Mouse (Mus musculus) kidney, adult 2 months (tissue): Measurements from ENCODE around the gene Pex3. TPM values are rescaled to one million over a fixed set of nuclear protein-coding genes. Genes with fewer than 3 reads are reported as not detected.

Experiments used
- DNase-seq: peaks from one replicate; pipeline ENCODE4 v3.0.0; 2021
- H3K27ac ChIP-seq: fragments of 200-500 bp; 2 replicates; pipeline ENCODE4 v1.5.1; 2012; ENCODE audit warnings: low read depth, low read length, control low read depth, inconsistent platforms; ENCODE audit not compliant: insufficient read depth
- H3K27me3 ChIP-seq: fragments of 200-500 bp; replicated peaks from 2 replicates; pipeline ENCODE4 v1.6.1; 2012; ENCODE audit warnings: mild to moderate bottlenecking, moderate library complexity, low read length, inconsistent platforms; ENCODE audit not compliant: control insufficient read depth, insufficient read depth
- H3K36me3 ChIP-seq: fragments of 200-500 bp; 2 replicates; pipeline ENCODE4 v1.6.1; 2012; ENCODE audit warnings: mild to moderate bottlenecking, moderate library complexity, low read length, inconsistent platforms; ENCODE audit not compliant: control insufficient read depth, insufficient read depth
- H3K4me1 ChIP-seq: fragments of 200-500 bp; 2 replicates; pipeline ENCODE4 v1.6.1; 2011; ENCODE audit warnings: low read length; ENCODE audit not compliant: control insufficient read depth, insufficient read depth
- H3K4me3 ChIP-seq: fragments of 200-500 bp; 2 replicates; pipeline ENCODE4 v1.5.1; 2011; ENCODE audit warnings: mild to moderate bottlenecking, low read depth, low read length, control low read depth; ENCODE audit not compliant: insufficient read depth
- CTCF ChIP-seq: fragments of 200-500 bp; conservative IDR thresholded peaks from 2 replicates; pipeline ENCODE4 v1.5.1; 2011; ENCODE audit warnings: low read depth, mild to moderate bottlenecking, control low read depth, low read length, moderate library complexity, mixed read lengths; ENCODE audit not compliant: insufficient read depth, insufficient read length
- POLR2A ChIP-seq: fragments of 200-500 bp; IDR thresholded peaks from one replicate; pipeline ENCODE4 v1.6.1; 2011; ENCODE audit warnings: low read depth, low read length, control low read depth
- WGBS: fragments of 180-500 bp; shearing (Covaris S2); methylation state at CpG from one replicate; pipeline ENCODE4 v1.1.7; 2018; 5-methylcytosine and 5-hydroxymethylcytosine counted together
- polyA plus RNA-seq: library from polyadenylated mRNA; depleted of rRNA; stranded (reverse); fragments of >200 nt; gene quantifications from 2 replicates; pipeline ENCODE4 v1.2.3, GENCODE M21; 2012; rRNA removed

The Pex3 gene
- polyA plus RNA-seq, 1 experiment, result 17.3 TPM

GRCm38 (mm10) chr10:13474568-13474955 is 78.4 kb downstream of the Pex3 start:
- 10% methylated on average over 10 of the region's 10 CpGs for WGBS
- TF ChIP-seq CTCF (no peak), POLR2A (no peak)
- Histone ChIP-seq H3K4me3 (peak overlapping the region; percentile 74), H3K27ac (peak overlapping the region; percentile 48; the same call in 1 of the 2 replicates), H3K27me3 (no peaks in the 10 kb centered on the region), H3K36me3 (no peaks in the 10 kb centered on the region), H3K4me1 (peaks cover 5% of the 10 kb centered on the region; the same call in 1 of the 2 replicates)
- peak; percentile 36 for DNase-seq

Other genes with a start within 250 kb of the Pex3 start
- gene Phactr2, start 78.7 kb downstream of the Pex3 start, polyA plus RNA-seq, result 10.7 and 12.5 TPM in 2 replicates
- 120 TPM in 2 replicates for gene Fuca2, start 53.6 kb downstream of the Pex3 start, polyA plus RNA-seq
- gene Adat2, start 248 bp downstream of the Pex3 start, polyA plus RNA-seq, result 4.6 and 4.7 TPM in 2 replicates